Mouse (Mus musculus) embryonic fibroblast, embryonic 13.5 days (primary cell): Measurements from ENCODE around the gene Capza1.

ENCODE experiments used
- CTCF ChIP-seq: IDR thresholded peaks from 2 replicates; pipeline ENCODE4 v1.5.1; 2011; ENCODE audit warnings: mild to moderate bottlenecking, control low read depth, low read length, moderate library complexity, borderline replicate concordance; ENCODE audit not compliant: insufficient read depth
- POLR2A ChIP-seq: IDR thresholded peaks from 2 replicates; pipeline ENCODE4 v1.6.1; 2011; ENCODE audit warnings: low read depth, mild to moderate bottlenecking, control low read depth, low read length, moderate library complexity

DNA sequence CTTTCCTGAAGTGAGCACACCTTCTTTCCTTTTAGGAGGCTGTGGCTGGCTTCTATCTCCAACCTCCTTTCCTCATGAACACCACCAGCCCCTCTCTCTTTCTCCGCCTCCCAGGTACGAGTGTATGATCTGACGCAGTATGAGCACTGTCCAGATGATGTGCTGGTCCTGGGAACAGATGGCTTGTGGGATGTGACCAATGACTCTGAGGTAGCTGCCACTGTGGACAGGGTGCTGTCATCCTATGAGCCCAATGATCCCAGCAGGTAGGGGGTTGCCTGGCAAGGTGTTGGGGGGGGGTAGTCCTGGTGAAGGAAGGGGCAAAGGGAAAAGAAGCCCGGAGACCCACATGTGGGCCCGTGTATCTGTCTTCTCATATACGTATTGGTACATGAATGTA is 79.0 kb downstream of the Capza1 start:
- TF ChIP-seq POLR2A (no peak), CTCF (no peak)
